Mouse (Mus musculus) forebrain, embryonic 15.5 days (tissue): Measurements from ENCODE around the gene Tbc1d14. TPM values are rescaled to one million over a fixed set of nuclear protein-coding genes. Genes with fewer than 3 reads are reported as not detected.

Experiments
- ATAC-seq: fragments of 200-750 bp; cut with Nextera tagmentation; replicated peaks from 2 replicates; pipeline ENCODE4 v1.8.0; 2017; ENCODE audit warnings: mild to moderate bottlenecking, moderate TSS enrichment, moderate library complexity
- H3K27ac ChIP-seq: fragments of 300-500 bp; sonication (generic); replicated peaks from 2 replicates; pipeline ENCODE4 v1.5.1; 2015; ENCODE audit warnings: mild to moderate bottlenecking, inconsistent platforms
- H3K27me3 ChIP-seq: fragments of 300-500 bp; sonication (generic); 2 replicates; pipeline ENCODE4 v1.6.1; 2015; ENCODE audit warnings: inconsistent platforms
- H3K36me3 ChIP-seq: fragments of 300-500 bp; sonication (generic); 2 replicates; pipeline ENCODE4 v1.6.1; 2015; ENCODE audit warnings: mild to moderate bottlenecking, inconsistent platforms
- H3K4me1 ChIP-seq: fragments of 300-500 bp; sonication (generic); 2 replicates; pipeline ENCODE4 v1.6.1; 2015; ENCODE audit warnings: inconsistent platforms
- H3K4me2 ChIP-seq: fragments of 300-500 bp; sonication (generic); replicated peaks from 2 replicates; pipeline ENCODE4 v1.6.1; 2015; ENCODE audit warnings: mild to moderate bottlenecking, inconsistent platforms
- H3K4me3 ChIP-seq: fragments of 300-500 bp; sonication (generic); 2 replicates; pipeline ENCODE4 v1.5.1; 2015; ENCODE audit warnings: mild to moderate bottlenecking, inconsistent platforms
- H3K9ac ChIP-seq: fragments of 300-500 bp; sonication (generic); replicated peaks from 2 replicates; pipeline ENCODE4 v1.6.1; 2015; ENCODE audit warnings: mild to moderate bottlenecking, inconsistent platforms
- H3K9me3 ChIP-seq: fragments of 300-500 bp; sonication (generic); 2 replicates; pipeline ENCODE4 v1.6.1; 2016; ENCODE audit warnings: inconsistent platforms
- WGBS: fragments of 180-500 bp; shearing (Covaris S2); methylation state at CpG from one replicate; pipeline ENCODE4 v1.1.7; 2015; ENCODE audit warnings: mixed read lengths; 5-methylcytosine and 5-hydroxymethylcytosine counted together
- polyA plus RNA-seq: library from polyadenylated mRNA; unstranded; fragments of >200 nt; fragmentation: Nextera tagmentation; extraction: Ambion mirVana; gene quantifications from 2 replicates; pipeline ENCODE4 v1.2.1, GENCODE M21; 2015

Gene Tbc1d14
- polyA plus RNA-seq, 1 experiment from 2014 or later = 104 TPM

- no peak overlapping the region for H3K27ac ChIP-seq
- ATAC-seq = no peak
Observed at GRCm38 (mm10) chr5:36449710-36450358, 143.2 kb downstream of the Tbc1d14 start.

DNA sequence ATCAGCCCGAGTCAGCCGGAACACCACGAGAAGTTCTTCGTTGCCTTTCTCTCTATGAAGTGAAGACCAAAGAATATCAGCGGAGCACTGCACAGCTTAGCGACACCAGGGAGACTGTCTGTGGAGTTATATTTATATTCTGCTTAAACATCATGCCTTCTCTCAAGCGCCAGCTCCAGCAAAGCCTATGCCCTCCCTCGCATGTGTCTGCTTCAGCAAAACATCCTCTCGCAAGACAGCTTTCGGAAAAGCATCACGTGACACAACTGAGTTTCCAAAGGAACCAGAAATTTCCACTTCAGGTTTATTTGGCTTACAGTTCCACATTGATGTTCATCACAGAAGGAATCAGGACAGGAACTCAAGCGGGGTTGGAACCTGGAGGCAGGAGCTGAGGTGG lies 145.2 kb downstream of the Tbc1d14 start:
- no peaks in the 10 kb centered on the region for H3K27me3 ChIP-seq
- no peak overlapping the region for H3K9ac ChIP-seq
- ATAC-seq = no peak
- no peak overlapping the region for H3K4me3 ChIP-seq
- WGBS = 93% methylated on average over 12 of the region's 12 CpGs
- no peak overlapping the region for H3K27ac ChIP-seq
- H3K9me3 ChIP-seq = no peaks in the 10 kb centered on the region
- H3K4me2 ChIP-seq = no peak overlapping the region
- no peaks in the 10 kb centered on the region for H3K36me3 ChIP-seq
- H3K4me1 ChIP-seq = peaks cover 12% of the 10 kb centered on the region

More at GRCm38 (mm10) chr5:36449710-36450358, 143.2 kb downstream of the Tbc1d14 start:
- Histone ChIP-seq H3K4me1 (peaks cover 9% of the 10 kb centered on the region), H3K36me3 (no peaks in the 10 kb centered on the region), H3K27me3 (no peaks in the 10 kb centered on the region), H3K4me2 (no peak overlapping the region), H3K9ac (no peak overlapping the region), H3K4me3 (no peak overlapping the region), H3K9me3 (no peaks in the 10 kb centered on the region)
- 80% methylated on average over 6 of the region's 6 CpGs for WGBS

DNA sequence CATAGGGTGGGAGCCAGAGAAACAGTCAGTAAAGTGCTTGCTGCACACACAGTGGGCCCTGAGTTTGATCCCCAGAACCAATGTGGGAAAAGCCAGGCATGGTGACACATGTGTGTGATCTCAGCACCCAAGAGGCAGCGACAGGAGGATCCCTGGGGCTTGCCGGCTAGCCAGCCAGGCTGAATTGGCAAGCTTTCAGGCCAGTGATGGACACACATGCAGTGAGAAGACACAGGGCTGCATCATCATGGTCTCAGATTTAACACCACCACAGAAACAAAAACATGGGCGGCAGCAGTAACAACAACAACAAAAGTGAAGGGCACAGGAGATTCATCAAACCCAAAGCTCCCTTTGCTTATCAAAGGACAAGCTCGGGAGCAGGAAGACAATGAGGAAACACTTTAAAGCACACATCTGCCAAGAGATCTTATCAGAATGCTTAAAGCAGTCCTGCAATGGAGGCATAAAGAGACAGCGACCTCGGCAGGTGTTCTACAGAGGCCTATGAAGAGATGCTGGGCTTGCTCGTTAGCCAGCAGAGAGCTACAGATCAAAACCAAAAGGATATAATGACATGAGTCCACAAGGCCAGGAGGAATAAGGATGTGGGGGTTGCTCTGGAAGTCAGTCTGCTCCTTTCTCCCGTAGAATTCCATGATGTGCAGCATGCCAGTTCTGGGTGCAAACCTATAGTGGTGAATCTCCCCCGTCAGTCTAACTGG lies 146.7 kb downstream of the Tbc1d14 start:
- H3K36me3 ChIP-seq = no peaks in the 10 kb centered on the region
- no peaks in the 10 kb centered on the region for H3K9me3 ChIP-seq
- H3K4me2 ChIP-seq = no peak overlapping the region
- no peak for ATAC-seq
- H3K4me3 ChIP-seq = no peak overlapping the region
- H3K27ac ChIP-seq = no peak overlapping the region
- H3K4me1 ChIP-seq = peaks cover 12% of the 10 kb centered on the region
- H3K9ac ChIP-seq = no peak overlapping the region
- H3K27me3 ChIP-seq = no peaks in the 10 kb centered on the region
- 42% methylated on average over 9 of the region's 9 CpGs for WGBS

DNA sequence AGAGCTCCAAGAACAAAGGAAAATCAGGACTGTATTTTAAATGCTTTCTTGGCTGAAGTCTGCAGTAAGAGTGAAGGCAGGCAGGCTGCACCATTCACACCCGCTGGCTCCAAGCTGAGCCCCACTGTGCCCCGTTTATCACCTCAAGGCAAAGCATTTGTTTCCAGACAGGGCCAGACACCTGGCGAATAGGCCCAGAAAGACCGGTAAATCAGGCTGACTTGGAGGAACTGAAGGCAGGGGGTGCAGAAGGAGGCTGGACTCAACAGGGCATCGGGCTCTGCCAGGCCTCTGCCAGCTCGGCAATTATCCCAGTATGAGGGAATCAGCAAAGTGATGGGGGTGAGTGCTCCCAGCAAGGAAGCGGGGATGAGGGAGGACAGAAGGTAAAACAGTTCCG lies 148.0 kb downstream of the Tbc1d14 start:
- Histone ChIP-seq H3K36me3 (no peaks in the 10 kb centered on the region), H3K4me2 (no peak overlapping the region), H3K9me3 (no peaks in the 10 kb centered on the region), H3K4me3 (no peak overlapping the region), H3K4me1 (peaks cover 12% of the 10 kb centered on the region), H3K27ac (peak overlapping the region; percentile 31; the same call in 1 of the 2 replicates), H3K27me3 (no peaks in the 10 kb centered on the region), H3K9ac (no peak overlapping the region)
- ATAC-seq = no peak
- 29% methylated on average over 8 of the region's 8 CpGs for WGBS

- Histone ChIP-seq H3K36me3 (no peaks in the 10 kb centered on the region), H3K9me3 (no peaks in the 10 kb centered on the region), H3K4me3 (no peak overlapping the region), H3K9ac (no peak overlapping the region), H3K4me2 (no peak overlapping the region), H3K27me3 (no peaks in the 10 kb centered on the region), H3K27ac (peak overlapping the region; percentile 31; the same call in 1 of the 2 replicates), H3K4me1 (peaks cover 12% of the 10 kb centered on the region)
- WGBS = 62% methylated on average over 4 of the region's 4 CpGs
- ATAC-seq = no peak
Observed at GRCm38 (mm10) chr5:36444611-36445010, 148.5 kb downstream of the Tbc1d14 start.

GRCm38 (mm10) chr5:36440741-36441140 lies 152.3 kb downstream of the Tbc1d14 start:
- Histone ChIP-seq H3K4me3 (no peak overlapping the region), H3K4me2 (no peak overlapping the region), H3K27ac (no peak overlapping the region), H3K9me3 (no peaks in the 10 kb centered on the region), H3K4me1 (peaks cover 12% of the 10 kb centered on the region), H3K27me3 (no peaks in the 10 kb centered on the region), H3K9ac (no peak overlapping the region), H3K36me3 (no peaks in the 10 kb centered on the region)
- 57% methylated on average over 3 of the region's 3 CpGs for WGBS
- ATAC-seq = no peak

Other genes starting within 250 kb of the Tbc1d14 start
- gene Sorcs2, start 195.1 kb downstream of the Tbc1d14 start, polyA plus RNA-seq = 7.3 and 7.9 TPM in 2 replicates
- gene Grpel1, start 128.3 kb downstream of the Tbc1d14 start, polyA plus RNA-seq = 45.8 and 46.1 TPM in 2 replicates
- gene Tada2b, start 109.0 kb downstream of the Tbc1d14 start, polyA plus RNA-seq = 2.8 and 2.9 TPM in 2 replicates
- gene Ccdc96, start 108.7 kb downstream of the Tbc1d14 start, polyA plus RNA-seq = 3.0 and 3.2 TPM in 2 replicates
- gene D5Ertd579e, start 102.7 kb upstream of the Tbc1d14 start, polyA plus RNA-seq = 34.5 and 35.1 TPM in 2 replicates
- gene Bloc1s4, start 155.4 kb upstream of the Tbc1d14 start, polyA plus RNA-seq = 30.4 and 32.6 TPM in 2 replicates
- 350 and 358 TPM in 2 replicates for gene Mrfap1, start 203.5 kb upstream of the Tbc1d14 start, polyA plus RNA-seq
- gene Man2b2, start 237.4 kb upstream of the Tbc1d14 start, polyA plus RNA-seq = 6.9 and 7.1 TPM in 2 replicates